In the genomic region with DNA sequence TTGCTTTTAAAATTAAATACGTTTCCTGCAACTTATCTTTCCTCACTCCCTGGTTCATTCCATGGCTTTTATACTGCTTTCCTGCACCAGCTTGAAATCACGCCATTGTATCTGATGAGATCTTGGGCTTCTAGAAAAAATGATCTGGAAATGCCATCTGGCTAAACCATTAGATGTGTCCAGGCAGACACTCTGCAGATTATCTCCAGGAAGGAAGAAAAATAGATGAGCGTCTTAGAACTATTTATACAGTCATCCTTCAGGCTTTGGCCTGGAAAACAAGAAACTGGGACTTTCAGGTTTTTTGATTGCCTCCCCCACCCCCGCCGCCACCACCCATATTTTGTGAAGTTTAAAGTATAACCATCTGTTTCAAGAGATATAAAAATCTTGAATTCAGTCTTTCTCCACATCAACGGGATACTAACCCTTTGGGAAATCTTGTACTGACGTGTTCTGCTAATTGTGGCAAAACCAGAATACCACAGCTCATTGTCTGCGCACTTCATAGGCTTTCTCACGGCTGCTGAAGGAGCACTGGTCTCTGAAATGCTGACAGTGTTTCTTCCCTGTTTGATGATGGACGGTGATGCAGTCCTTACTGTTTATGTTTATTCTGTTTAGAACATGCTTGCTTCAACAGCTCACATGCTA, we compare ENCODE assay signal across 27 mouse cellular contexts. TPM values are rescaled to one million over a fixed set of nuclear protein-coding genes. Genes with fewer than 3 reads are reported as not detected.
DNase-seq lines count a peak whose midpoint lies in the region; ATAC-seq and TF ChIP-seq lines count a peak whose summit lies in the region.
"Had no signal": no experiment of that assay in that cellular context is flagged by ENCODE, and none has a peak within 500 bp of the region (broad histone marks: within the 10 kb centered on the region; RNA-seq: fewer than 3 reads in every experiment).

No protein-coding gene starts in this region.

- ATAC-seq in midbrain, embryonic 11.5 days (ENCODE audit: low FRiP score): no peak
- ATAC-seq in midbrain, embryonic 13.5 days: no peak
- no peak for ATAC-seq in midbrain, embryonic 15.5 days (replicated peaks)
- ATAC-seq in inflammation-experienced regulatory T-cells, adult 6 months: no peak
- ATAC-seq: activated CD4-positive, CD25-positive, alpha-beta regulatory T cell, adult 4 months; forebrain, embryonic 16.5 days; liver, embryonic 12.5 days; liver, postnatal 0 days had no signal

- no peak for TF ChIP-seq CTCF in gastrocnemius, adult 2 months (IDR thresholded peaks at IDR 0.05)
- TF ChIP-seq CTCF in left cerebral cortex, adult 2 months (IDR thresholded peaks at IDR 0.05): no peak

- no peak for DNase-seq in gastrocnemius, adult 2 months
- no peak for DNase-seq in gastrocnemius, postnatal 36 days
- DNase-seq in midbrain, embryonic 11.5 days (ENCODE audit: low spot score, missing footprints): peak; percentile 72
- peak; percentile 10 to 21 for DNase-seq in left cerebral cortex, adult 2 months (ENCODE audit: extremely low spot score in 1 of 2, low spot score in 2 of 2)
- peak; percentile 13 for DNase-seq in right cerebral cortex, postnatal 4 days
- DNase-seq: adrenal gland, adult 2 months; adrenal gland, postnatal 36 days; cerebellum, adult 9-11 months; embryo, embryonic 11 days; heart, postnatal 4 days; kidney, adult 11 months; kidney, postnatal 25 days; liver, postnatal 0 days; lung, postnatal 36 days; thymus, postnatal 4 days had no signal

- 87% methylated on average over 10 of the region's 10 CpGs for WGBS in midbrain, embryonic 11.5 days
- WGBS in midbrain, embryonic 13.5 days: 82% methylated on average over 10 of the region's 10 CpGs
- WGBS in midbrain, embryonic 15.5 days: 80% methylated on average over 10 of the region's 10 CpGs

- H3K9ac ChIP-seq in midbrain, embryonic 11.5 days (ENCODE audit: low read length): no peak overlapping the region
- H3K9ac ChIP-seq in midbrain, embryonic 13.5 days (replicated peaks): no peak overlapping the region
- H3K9ac ChIP-seq in midbrain, embryonic 15.5 days: no peak overlapping the region
- H3K9ac ChIP-seq: embryonic facial prominence, embryonic 13.5 days; heart, embryonic 15.5 days; hindbrain, embryonic 13.5 days; limb, embryonic 13.5 days; liver, embryonic 12.5 days; liver, postnatal 0 days; midbrain, embryonic 12.5 days had no signal

- no peaks in the 10 kb centered on the region for H3K4me1 ChIP-seq in midbrain, embryonic 11.5 days (ENCODE audit: control insufficient read depth, insufficient read depth, low read length)
- H3K4me1 ChIP-seq in midbrain, embryonic 13.5 days (replicated peaks): no peaks in the 10 kb centered on the region
- no peaks in the 10 kb centered on the region; the same call in 1 of the 2 replicates for H3K4me1 ChIP-seq in midbrain, embryonic 15.5 days
- H3K4me1 ChIP-seq: hindbrain, embryonic 13.5 days; liver, embryonic 12.5 days had no signal

- no peaks in the 10 kb centered on the region for H3K9me3 ChIP-seq in midbrain, embryonic 11.5 days (ENCODE audit: control insufficient read depth, low read length)
- no peaks in the 10 kb centered on the region for H3K9me3 ChIP-seq in midbrain, embryonic 13.5 days
- no peaks in the 10 kb centered on the region for H3K9me3 ChIP-seq in midbrain, embryonic 15.5 days
- H3K9me3 ChIP-seq: embryonic facial prominence, embryonic 13.5 days; forebrain, embryonic 10.5 days; heart, embryonic 15.5 days; hindbrain, embryonic 13.5 days; limb, embryonic 13.5 days; liver, embryonic 12.5 days; midbrain, embryonic 12.5 days had no signal

- peak overlapping the region; percentile 12; the same call in 1 of the 2 replicates for H3K27ac ChIP-seq in gastrocnemius, adult 2 months
- no peak overlapping the region for H3K27ac ChIP-seq in midbrain, embryonic 11.5 days (ENCODE audit: low read depth, low read length)
- no peak overlapping the region for H3K27ac ChIP-seq in midbrain, embryonic 13.5 days
- peak overlapping the region; percentile 54; the same call in 1 of the 2 replicates for H3K27ac ChIP-seq in left cerebral cortex, adult 2 months
- H3K27ac ChIP-seq in midbrain, embryonic 15.5 days: no peak overlapping the region
- H3K27ac ChIP-seq: embryonic facial prominence, embryonic 13.5 days; forebrain, embryonic 10.5 days; hindbrain, embryonic 13.5 days; limb, embryonic 13.5 days; liver, embryonic 12.5 days; midbrain, embryonic 12.5 days had no signal

- H3K27me3 ChIP-seq in midbrain, embryonic 11.5 days (ENCODE audit: control insufficient read depth, insufficient read depth, low read length): no peaks in the 10 kb centered on the region
- H3K27me3 ChIP-seq in midbrain, embryonic 13.5 days: no peaks in the 10 kb centered on the region
- no peaks in the 10 kb centered on the region for H3K27me3 ChIP-seq in midbrain, embryonic 15.5 days (replicated peaks)
- H3K27me3 ChIP-seq: embryonic facial prominence, embryonic 13.5 days; heart, embryonic 15.5 days; hindbrain, embryonic 13.5 days; limb, embryonic 13.5 days; liver, embryonic 12.5 days; midbrain, embryonic 12.5 days had no signal

- H3K4me2 ChIP-seq in midbrain, embryonic 11.5 days: no peak overlapping the region
- no peak overlapping the region for H3K4me2 ChIP-seq in midbrain, embryonic 13.5 days (replicated peaks)
- H3K4me2 ChIP-seq in midbrain, embryonic 15.5 days: no peak overlapping the region
- H3K4me2 ChIP-seq: embryonic facial prominence, embryonic 13.5 days; heart, embryonic 15.5 days; hindbrain, embryonic 13.5 days; limb, embryonic 13.5 days; liver, embryonic 12.5 days; midbrain, embryonic 12.5 days had no signal

- H3K36me3 ChIP-seq in midbrain, embryonic 11.5 days (ENCODE audit: control insufficient read depth, insufficient read depth, low read length): no peaks in the 10 kb centered on the region
- H3K36me3 ChIP-seq in midbrain, embryonic 13.5 days: no peaks in the 10 kb centered on the region
- no peaks in the 10 kb centered on the region for H3K36me3 ChIP-seq in midbrain, embryonic 15.5 days (replicated peaks)
- H3K36me3 ChIP-seq: embryonic facial prominence, embryonic 13.5 days; forebrain, embryonic 10.5 days; heart, embryonic 15.5 days; hindbrain, embryonic 13.5 days; limb, embryonic 13.5 days; liver, embryonic 12.5 days; midbrain, embryonic 12.5 days had no signal

- intact Hi-C loops in gastrocnemius, adult 2 months (cut with DNase I): loop anchor here (5.0 kb wide), 2 partner anchors 47 to 53 kb away; partner anchors contain the start of gene Zcchc2
- intact Hi-C loops in gastrocnemius, postnatal 36 days (cut with DNase I): loop anchor here (5.0 kb wide), 1 partner anchor 33 kb away; no protein-coding TSS in a partner anchor
- intact Hi-C loops in left cerebral cortex, adult 2 months (cut with DNase I): loop anchor here (5.0 kb wide), 3 partner anchors 38 to 163 kb away; partner anchors contain the start of gene Tnfrsf11a

- H3K4me3 ChIP-seq in gastrocnemius, adult 2 months: no peak overlapping the region
- H3K4me3 ChIP-seq in midbrain, embryonic 11.5 days (ENCODE audit: low read depth, low read length): no peak overlapping the region
- H3K4me3 ChIP-seq in midbrain, embryonic 13.5 days (replicated peaks): no peak overlapping the region
- H3K4me3 ChIP-seq in left cerebral cortex, adult 2 months: no peak overlapping the region
- H3K4me3 ChIP-seq in midbrain, embryonic 15.5 days: no peak overlapping the region
- H3K4me3 ChIP-seq: embryonic facial prominence, embryonic 13.5 days; forebrain, embryonic 10.5 days; heart, embryonic 15.5 days; hindbrain, embryonic 13.5 days; limb, embryonic 13.5 days; liver, embryonic 12.5 days; midbrain, embryonic 12.5 days had no signal

RNA-seq across cellular contexts. Expression of gene Zcchc2, which starts 45.2 kb away (rescaled TPM):
- 10 to 100 TPM in 1 of 2 experiments, 1 to 10 TPM in 1; 6.1 to 11.4 TPM for total RNA-seq in gastrocnemius, adult 2 months (2021)
- 1 to 10 TPM; 8.6 to 9.6 TPM for total RNA-seq in gastrocnemius, postnatal 36 days (2021)
- polyA plus RNA-seq in midbrain, embryonic 11.5 days (2014; fragmentation: Nextera tagmentation; extraction: Ambion mirVana): 1.7 and 1.8 TPM in 2 replicates
- polyA plus RNA-seq in midbrain, embryonic 13.5 days (2015; fragmentation: Nextera tagmentation; extraction: Ambion mirVana): 2.1 and 2.2 TPM in 2 replicates
- total RNA-seq in left cerebral cortex, adult 2 months (2021): 10 to 100 TPM; 23.2 to 26.4 TPM
- polyA plus RNA-seq in midbrain, embryonic 15.5 days (2015; fragmentation: Nextera tagmentation; extraction: Ambion mirVana): 2.3 and 2.7 TPM in 2 replicates
- polyA plus RNA-seq in inflammation-experienced regulatory T-cells, adult 6 months (2017; shearing (Covaris generic)): 1 to 10 TPM; 5.6 to 9.4 (median 6.8) TPM

Comparison
In these comparisons a context has a peak if more than half of its experiments do, and no peak if none do; other contexts are left out.
1. DNase-seq: peak in midbrain, embryonic 11.5 days (single experiment), left cerebral cortex, adult 2 months (2 of 2) and right cerebral cortex, postnatal 4 days (single experiment); none in gastrocnemius, adult 2 months (single experiment) and gastrocnemius, postnatal 36 days (0 of 2).
2. H3K27ac ChIP-seq: peak in gastrocnemius, adult 2 months (single experiment) and left cerebral cortex, adult 2 months (single experiment); none in midbrain, embryonic 11.5 days (single experiment), midbrain, embryonic 13.5 days (single experiment) and midbrain, embryonic 15.5 days (single experiment).